Mouse (Mus musculus): ENCODE results near the gene Brca1. TPM values are rescaled to one million over a fixed set of nuclear protein-coding genes. Genes with fewer than 3 reads are reported as not detected.
"Not testable (repeated sequence)": the region's sequence is repeated elsewhere in the genome, so short reads cannot be mapped to it uniquely, and the experiment has no call there.

The Brca1 gene
- polyA plus RNA-seq (2012; rRNA removed), result 0.57 and 0.65 TPM in 2 replicates

DNA sequence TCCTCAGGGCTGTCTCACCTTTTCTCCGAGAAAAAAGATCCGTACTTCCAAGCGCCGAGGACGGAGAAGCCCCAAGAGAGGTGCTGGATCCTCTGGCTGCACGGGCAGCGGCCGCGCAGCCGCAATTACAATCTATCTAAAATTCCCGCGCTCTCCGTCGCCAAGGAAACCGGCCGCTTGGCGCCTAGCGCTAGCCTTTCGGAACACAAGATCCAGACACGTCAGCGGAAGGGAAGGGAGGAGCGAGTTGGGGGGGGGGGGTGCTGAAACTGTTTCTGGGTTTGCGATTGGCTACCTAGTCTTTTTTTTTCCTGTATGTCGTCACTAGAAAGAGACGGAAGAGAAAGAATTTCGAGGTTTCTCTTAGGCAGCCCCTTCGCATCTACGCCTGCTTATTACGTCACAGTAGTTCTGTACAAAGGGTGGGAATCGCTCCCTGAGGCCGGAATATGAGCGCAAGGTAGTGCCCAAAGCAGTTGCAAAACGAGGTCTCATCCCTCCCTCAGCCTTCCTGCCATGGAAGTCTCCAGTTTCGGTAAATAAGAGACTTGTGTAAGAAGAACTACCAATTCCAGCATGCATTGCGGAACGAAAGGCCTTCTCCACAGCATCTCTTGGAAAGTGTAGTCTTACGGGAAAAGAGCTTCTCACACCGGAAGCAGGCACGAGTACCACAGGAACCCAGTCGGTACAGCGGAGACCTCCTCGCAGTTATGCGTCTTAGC lies at the start of gene Brca1, which contains the start of gene Nbr1:
Gene Brca1, minus strand, starts transcription at position 205 of the 725 bp plus-strand sequence.
Gene Nbr1, plus strand, starts transcription at position 399 of the 725 bp plus-strand sequence.
- H3K4me3 ChIP-seq (ENCODE audit: insufficient read depth, low read length), result peak within 1 kb of the TSS; percentile 91
- TF ChIP-seq CTCF (IDR thresholded peaks at IDR 0.05; ENCODE audit: extremely low read depth, insufficient read depth, low read length), result no peak
- no peak for TF ChIP-seq POLR2A (IDR thresholded peaks at IDR 0.05; ENCODE audit: extremely low read depth, insufficient read depth, low read length)
- H3K27ac ChIP-seq (ENCODE audit: insufficient read depth, low read length), result peak within 1 kb of the TSS; percentile 97
- H3K4me1 ChIP-seq (ENCODE audit: control insufficient read depth, insufficient read depth, low read length), result peaks cover 2% of the 10 kb centered on the region; the same call in 1 of the 2 replicates

DNA sequence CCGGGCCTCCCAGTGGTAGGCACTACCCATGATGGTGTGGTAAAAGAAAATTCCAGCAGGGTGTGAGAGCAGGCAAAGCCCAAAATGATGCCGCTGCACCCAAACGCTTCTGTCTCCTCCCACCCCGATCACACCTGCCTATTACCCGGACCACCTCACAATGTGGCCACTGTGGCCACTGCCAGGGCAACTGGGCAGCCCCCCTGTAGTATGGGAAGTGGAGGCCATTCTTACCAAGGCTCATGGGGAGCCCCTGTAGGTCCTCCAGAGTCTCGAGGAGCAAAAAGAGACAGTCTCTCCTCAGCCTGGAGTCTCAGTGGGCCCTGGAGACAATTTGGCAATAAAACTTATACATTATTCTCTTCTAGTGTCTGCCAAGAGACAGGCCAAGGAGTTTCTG lies 47.4 kb upstream of the Brca1 start, which contains the start of gene Gm11634:
Gene Gm11634, minus strand, starts transcription at position 101 of the 400 bp plus-strand sequence.
- Histone ChIP-seq H3K4me1 (ENCODE audit: control insufficient read depth, insufficient read depth, low read length) (no peaks in the 10 kb centered on the region), H3K4me3 (ENCODE audit: insufficient read depth, low read length) (no peak within 1 kb of the TSS), H3K27ac (ENCODE audit: insufficient read depth, low read length) (no peak within 1 kb of the TSS)
- TF ChIP-seq POLR2A (IDR thresholded peaks at IDR 0.05; ENCODE audit: extremely low read depth, insufficient read depth, low read length), result no peak
- no peak for TF ChIP-seq CTCF (IDR thresholded peaks at IDR 0.05; ENCODE audit: extremely low read depth, insufficient read depth, low read length)

DNA sequence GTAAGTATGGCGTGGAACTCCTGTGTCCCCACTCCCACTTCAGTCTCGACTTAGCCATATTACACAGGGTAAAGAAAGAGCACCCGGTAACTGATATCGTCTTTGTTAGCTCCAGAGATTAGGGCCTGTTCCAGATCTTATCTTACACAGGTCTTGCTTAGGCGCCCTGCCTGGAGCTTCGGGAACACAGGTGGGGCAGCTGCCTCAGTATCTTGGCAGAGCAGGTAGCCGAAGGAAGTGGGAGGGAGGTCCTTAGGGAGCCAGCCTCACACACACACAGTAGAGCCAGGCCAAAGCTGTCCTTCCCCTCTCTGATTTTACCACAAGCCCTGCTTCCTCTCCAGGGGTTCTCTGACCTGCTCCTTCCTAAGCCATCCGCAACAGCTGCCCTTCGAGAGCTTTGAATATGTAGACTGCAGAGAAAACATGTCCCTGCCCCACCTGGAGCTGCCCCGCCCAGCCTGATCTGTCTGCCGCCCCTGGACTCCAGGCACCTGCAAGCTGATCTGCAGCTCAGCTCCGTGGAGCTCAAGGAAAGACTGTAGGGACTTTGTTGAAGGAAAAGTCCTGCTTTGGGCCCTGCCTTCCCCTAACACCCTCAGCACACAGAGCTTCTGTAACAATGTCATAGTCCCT lies 38.4 kb upstream of the Brca1 start:
- Histone ChIP-seq H3K4me3 (ENCODE audit: insufficient read depth, low read length) (no peak overlapping the region), H3K27ac (ENCODE audit: insufficient read depth, low read length) (no peak overlapping the region), H3K4me1 (ENCODE audit: control insufficient read depth, insufficient read depth, low read length) (0 out of 2 replicates have a peak, but pooled peaks cover 2% of the 10 kb centered on the region)
- TF ChIP-seq CTCF (IDR thresholded peaks at IDR 0.05; ENCODE audit: extremely low read depth, insufficient read depth, low read length) (no peak), POLR2A (IDR thresholded peaks at IDR 0.05; ENCODE audit: extremely low read depth, insufficient read depth, low read length) (no peak)

DNA sequence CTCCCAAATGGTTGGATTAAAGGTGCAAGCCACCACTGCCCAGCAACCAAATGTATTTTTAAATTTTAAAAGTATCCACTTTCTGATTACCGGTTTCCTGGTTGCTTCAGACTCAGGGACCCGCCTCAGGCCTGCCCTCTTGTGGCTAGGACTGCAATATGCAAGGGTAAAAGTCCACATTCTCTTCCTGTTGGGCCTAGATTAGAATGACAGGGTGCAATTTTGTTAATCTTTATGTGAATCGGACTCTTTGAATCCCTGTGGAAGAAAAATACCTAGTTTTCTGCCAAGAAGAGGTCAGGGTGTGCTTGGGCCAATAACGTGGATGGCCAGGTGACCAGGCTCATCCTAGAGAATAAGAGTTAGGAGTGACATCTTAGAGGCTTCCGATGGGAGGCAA lies 37.7 kb upstream of the Brca1 start:
- H3K4me3 ChIP-seq (ENCODE audit: insufficient read depth, low read length), result no peak overlapping the region
- TF ChIP-seq CTCF (IDR thresholded peaks at IDR 0.05; ENCODE audit: extremely low read depth, insufficient read depth, low read length) (peak; percentile 64), POLR2A (IDR thresholded peaks at IDR 0.05; ENCODE audit: extremely low read depth, insufficient read depth, low read length) (no peak)
- 0 out of 2 replicates have a peak, but pooled peaks cover 2% of the 10 kb centered on the region for H3K4me1 ChIP-seq (ENCODE audit: control insufficient read depth, insufficient read depth, low read length)
- H3K27ac ChIP-seq (ENCODE audit: insufficient read depth, low read length), result no peak overlapping the region

DNA sequence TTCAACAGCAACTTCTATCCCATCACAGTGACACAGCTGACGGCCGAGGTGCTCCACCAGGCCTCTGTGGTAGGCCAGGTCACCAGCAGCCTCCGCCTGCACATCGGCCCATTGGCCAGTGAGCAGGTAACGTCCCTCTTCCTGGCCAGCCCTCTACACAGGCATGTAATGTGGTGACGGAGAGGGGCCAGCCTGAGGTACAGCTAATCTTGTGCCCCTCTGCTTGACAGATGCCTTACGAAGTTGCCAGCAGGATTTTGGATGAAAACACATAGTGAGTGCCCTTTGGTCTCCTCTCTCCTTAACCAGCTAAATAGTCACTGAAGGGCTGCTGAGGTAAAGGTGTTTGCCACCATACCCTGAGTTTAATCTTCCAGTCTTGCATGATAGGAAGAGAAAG lies 37.1 kb upstream of the Brca1 start:
- H3K4me3 ChIP-seq (ENCODE audit: insufficient read depth, low read length), result no peak overlapping the region
- H3K27ac ChIP-seq (ENCODE audit: insufficient read depth, low read length), result no peak overlapping the region
- TF ChIP-seq CTCF (IDR thresholded peaks at IDR 0.05; ENCODE audit: extremely low read depth, insufficient read depth, low read length), result no peak
- TF ChIP-seq POLR2A (IDR thresholded peaks at IDR 0.05; ENCODE audit: extremely low read depth, insufficient read depth, low read length), result no peak
- 0 out of 2 replicates have a peak, but pooled peaks cover 2% of the 10 kb centered on the region for H3K4me1 ChIP-seq (ENCODE audit: control insufficient read depth, insufficient read depth, low read length)

DNA sequence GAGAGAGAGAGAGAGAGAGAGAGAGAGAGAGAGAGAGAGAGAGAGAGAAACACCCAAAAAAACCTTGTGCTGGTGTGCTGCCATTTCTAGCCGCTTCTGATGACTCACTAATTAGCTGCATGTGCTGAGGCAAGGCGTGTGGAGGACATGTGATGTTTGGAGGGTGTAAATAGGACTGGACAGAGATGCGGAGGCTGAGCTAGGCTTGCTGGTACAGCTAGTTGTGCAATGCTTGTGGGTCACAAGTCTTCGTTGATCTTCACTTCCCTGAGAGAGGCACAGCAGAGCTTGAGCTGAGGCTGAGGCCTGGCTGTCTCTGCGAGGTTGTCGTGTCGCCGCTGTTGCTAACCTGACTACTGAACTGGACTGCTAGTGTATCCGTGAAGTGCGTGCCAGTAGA lies 35.9 kb upstream of the Brca1 start:
- Histone ChIP-seq H3K27ac (ENCODE audit: insufficient read depth, low read length) (no peak overlapping the region), H3K4me1 (ENCODE audit: control insufficient read depth, insufficient read depth, low read length) (0 out of 2 replicates have a peak, but pooled peaks cover 2% of the 10 kb centered on the region), H3K4me3 (ENCODE audit: insufficient read depth, low read length) (no peak overlapping the region)
- TF ChIP-seq POLR2A (IDR thresholded peaks at IDR 0.05; ENCODE audit: extremely low read depth, insufficient read depth, low read length), result no peak
- TF ChIP-seq CTCF (IDR thresholded peaks at IDR 0.05; ENCODE audit: extremely low read depth, insufficient read depth, low read length), result no peak

DNA sequence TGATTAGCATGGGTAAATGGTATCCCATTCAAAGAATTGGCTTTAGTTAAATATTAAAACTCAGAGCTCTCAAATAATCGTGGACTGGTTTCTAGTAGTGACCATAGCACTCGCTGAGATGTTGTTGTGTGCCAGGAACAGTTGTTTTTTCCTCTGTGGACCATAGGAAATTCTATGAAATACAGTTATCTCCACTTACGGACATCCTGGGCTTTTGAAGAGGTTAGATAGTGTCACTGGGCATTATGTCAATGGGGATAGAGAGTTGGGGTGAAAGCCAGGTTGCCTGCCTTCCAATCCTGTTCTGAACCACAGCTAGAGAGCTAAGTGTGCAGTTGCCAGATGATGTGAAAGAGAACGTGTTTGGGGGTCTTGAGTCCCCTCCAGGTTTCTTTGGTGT lies 34.0 kb upstream of the Brca1 start:
- Histone ChIP-seq H3K4me1 (ENCODE audit: control insufficient read depth, insufficient read depth, low read length) (0 out of 2 replicates have a peak, but pooled peaks cover 2% of the 10 kb centered on the region), H3K27ac (ENCODE audit: insufficient read depth, low read length) (no peak overlapping the region), H3K4me3 (ENCODE audit: insufficient read depth, low read length) (no peak overlapping the region)
- TF ChIP-seq POLR2A (IDR thresholded peaks at IDR 0.05; ENCODE audit: extremely low read depth, insufficient read depth, low read length) (no peak), CTCF (IDR thresholded peaks at IDR 0.05; ENCODE audit: extremely low read depth, insufficient read depth, low read length) (no peak)

DNA sequence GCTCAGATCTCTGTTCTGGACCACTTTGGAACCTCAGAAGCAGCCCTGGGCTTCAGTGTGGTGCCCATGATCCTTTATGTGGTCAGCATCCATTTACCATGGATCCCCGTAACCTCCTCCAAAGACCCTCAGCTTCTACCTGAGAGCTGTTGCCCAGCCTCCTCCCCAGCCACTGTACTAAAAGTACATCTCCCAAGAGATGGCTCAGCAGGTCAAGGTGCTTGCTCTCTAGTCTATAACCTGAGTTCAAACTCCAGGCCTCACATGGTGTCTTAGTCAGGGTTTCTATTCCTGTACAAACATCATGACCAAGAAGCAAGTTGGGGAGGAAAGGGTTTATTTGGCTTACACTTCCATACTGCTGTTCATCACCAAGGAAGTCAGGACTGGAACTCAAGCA lies 33.3 kb upstream of the Brca1 start:
- H3K4me1 ChIP-seq (ENCODE audit: control insufficient read depth, insufficient read depth, low read length); H3K4me3 ChIP-seq (ENCODE audit: insufficient read depth, low read length); H3K27ac ChIP-seq (ENCODE audit: insufficient read depth, low read length): not testable (repeated sequence)

DNA sequence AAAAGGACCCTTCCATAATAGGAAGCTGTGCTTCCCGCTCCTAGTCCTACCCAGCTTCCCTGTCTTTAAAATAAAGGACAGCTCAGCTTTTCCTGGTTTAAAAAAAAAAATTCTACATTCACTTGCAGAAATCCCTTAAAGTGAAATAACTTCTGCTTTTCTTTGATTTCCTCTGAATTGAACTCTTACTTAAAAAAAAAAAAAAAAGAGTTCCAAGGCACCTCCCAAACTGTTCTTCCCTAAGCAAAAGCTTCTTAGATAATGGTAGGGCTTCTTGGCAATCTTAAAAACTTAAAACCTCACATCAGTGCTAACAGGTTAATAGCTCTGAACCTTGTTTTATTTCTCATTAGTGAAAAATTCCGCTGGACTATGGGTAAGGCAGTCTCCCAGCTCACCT lies 31.4 kb upstream of the Brca1 start:
- Histone ChIP-seq H3K27ac (ENCODE audit: insufficient read depth, low read length) (no peak overlapping the region), H3K4me1 (ENCODE audit: control insufficient read depth, insufficient read depth, low read length) (0 out of 2 replicates have a peak, but pooled peaks cover 2% of the 10 kb centered on the region), H3K4me3 (ENCODE audit: insufficient read depth, low read length) (no peak overlapping the region)
- TF ChIP-seq POLR2A (IDR thresholded peaks at IDR 0.05; ENCODE audit: extremely low read depth, insufficient read depth, low read length), result no peak
- TF ChIP-seq CTCF (IDR thresholded peaks at IDR 0.05; ENCODE audit: extremely low read depth, insufficient read depth, low read length), result no peak

Data from cortical plate, adult 2 months (tissue).